Mouse (Mus musculus) right cerebral cortex, postnatal 10 days (tissue): ENCODE results near the gene Dnaja3.
A peak's percentile ranks its signal among the peaks of the same experiment; 100 is the strongest.
"Not testable (repeated sequence)": the region's sequence is repeated elsewhere in the genome, so short reads cannot be mapped to it uniquely, and the experiment has no call there.

ENCODE experiments used
- DNase-seq, 2 experiments: peaks; one replicate each; pipeline ENCODE4 v3.0.0; 2021; ENCODE audit warnings: low spot score in 2 of 2

The Dnaja3 gene

DNA sequence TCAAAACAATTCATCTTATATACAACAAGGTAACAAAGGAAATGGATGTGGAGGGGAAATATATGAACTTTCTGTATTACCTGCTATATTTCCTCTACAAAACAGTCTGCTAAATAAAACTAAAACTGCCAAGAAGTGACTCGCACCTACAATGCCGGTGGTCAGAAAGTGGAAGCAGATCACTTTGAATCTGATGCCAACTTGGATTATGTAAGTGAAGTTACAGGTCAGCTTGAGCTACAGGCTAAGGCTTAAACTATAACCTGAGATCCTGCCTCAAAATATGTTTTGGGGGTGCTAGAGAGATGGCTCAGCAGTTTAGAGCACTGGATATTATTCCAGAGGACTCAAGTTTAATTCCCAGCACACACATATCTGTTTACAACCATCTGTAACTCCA, 25.9 kb downstream of the Dnaja3 start:
- no peak for DNase-seq

DNA sequence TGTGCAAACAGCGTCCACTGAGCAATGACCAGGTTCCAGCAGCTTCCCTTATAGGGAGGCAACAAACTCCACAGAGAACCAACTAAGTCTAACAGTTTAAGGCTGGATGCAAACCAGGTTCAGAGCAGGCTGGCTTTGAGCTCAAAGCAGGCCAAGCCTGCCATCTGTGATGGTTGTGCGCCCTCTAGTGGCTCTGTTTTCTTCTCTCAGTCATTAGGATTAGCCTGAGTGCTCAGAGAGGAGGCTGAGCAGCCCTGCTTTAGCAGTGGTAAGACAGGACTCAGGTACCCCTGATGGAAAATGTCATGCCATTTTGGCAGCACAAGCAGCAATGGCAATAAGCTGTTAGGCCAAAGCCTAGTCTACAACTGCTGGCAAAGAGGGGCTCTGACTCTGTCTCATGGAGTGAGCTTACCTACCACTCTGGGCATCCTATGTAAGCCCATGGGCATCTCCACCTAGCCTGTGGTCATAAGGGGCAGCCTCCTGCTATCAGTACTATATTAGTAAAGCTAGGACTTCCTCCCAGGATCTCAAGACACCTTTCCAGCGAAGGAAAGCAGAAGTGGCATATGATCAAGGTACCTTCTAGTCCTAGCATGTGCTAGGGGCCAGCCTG, 27.5 kb downstream of the Dnaja3 start:
- DNase-seq, result peak; percentile 89 to 92

DNA sequence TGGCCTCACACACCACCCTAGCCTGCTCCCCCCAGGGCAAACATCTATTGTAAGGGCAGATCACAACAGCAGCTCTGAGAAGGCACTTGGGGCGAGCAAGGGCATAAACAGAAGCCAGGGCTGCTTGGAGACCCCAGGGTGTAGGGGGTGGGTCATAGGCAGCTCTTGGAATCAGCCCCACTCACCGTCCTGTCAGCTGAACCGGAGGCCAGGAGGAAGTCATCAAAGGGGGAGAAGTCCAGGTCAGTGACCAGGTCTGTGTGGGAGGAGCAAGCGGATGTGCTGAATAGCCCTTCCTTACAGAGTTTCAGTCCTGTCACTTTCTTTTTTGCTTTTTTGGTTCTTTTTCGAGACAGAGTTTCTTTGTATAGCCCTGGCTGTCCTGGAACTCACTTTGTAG, 30.5 kb downstream of the Dnaja3 start:
- DNase-seq, result no peak

DNA sequence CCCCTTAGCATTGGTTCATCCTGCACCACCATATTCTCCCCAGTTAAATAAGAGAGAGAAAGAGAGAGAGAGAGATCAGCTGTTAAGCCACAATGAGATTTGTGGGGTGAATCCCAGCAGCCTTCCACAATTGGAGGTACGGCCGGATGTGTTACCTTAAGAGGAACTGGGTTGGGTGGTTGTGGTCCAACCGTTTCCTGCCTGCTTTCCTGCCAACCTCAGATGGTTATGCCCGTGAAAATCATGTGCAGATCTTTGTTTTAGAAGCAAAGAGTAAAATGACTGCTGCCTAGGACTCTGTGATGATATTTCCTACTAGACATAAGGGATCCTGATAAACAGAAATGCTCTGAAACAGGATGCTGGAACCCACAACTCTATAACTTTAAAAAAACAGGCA, 34.3 kb downstream of the Dnaja3 start:
- no peak for DNase-seq

DNA sequence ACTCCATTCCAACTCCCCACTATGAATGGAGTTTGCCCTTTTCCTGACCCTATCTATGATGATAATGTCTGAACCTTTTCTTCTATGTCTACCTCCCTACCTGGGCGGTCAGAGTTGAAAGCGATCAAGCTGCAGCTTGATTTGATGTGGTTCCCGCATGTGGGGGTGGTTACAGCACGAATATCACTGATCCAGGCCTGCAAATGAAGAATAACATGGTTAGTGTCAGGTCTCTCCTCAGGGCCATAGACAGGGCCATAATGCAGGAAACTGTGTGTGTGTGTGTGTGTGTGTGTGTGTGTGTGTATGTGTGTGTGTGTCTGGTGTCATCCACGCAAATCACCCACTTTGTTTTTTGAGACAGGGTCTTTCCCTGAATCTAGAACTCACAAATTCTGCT, 37.0 kb downstream of the Dnaja3 start:
- no peak for DNase-seq

DNA sequence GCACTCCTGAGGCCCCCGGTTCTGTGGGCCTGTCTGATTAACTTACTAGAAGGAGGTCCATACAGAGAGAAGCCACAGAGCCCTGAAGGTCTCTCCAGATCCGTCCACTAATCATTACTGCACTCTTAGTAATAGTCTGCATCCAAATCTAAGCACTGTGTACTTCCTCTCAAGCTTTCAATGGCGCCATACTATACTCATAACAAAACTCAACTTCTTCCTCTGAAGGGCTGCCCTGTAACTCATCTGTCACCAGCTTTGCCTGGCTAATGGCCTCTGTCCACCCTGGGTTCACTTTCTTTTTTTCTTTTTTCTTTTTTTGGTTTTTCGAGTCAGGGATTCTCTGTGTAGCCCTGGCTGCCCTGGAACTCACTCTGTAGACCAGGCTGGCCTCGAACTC, 38.3 kb downstream of the Dnaja3 start:
- no peak for DNase-seq

DNA sequence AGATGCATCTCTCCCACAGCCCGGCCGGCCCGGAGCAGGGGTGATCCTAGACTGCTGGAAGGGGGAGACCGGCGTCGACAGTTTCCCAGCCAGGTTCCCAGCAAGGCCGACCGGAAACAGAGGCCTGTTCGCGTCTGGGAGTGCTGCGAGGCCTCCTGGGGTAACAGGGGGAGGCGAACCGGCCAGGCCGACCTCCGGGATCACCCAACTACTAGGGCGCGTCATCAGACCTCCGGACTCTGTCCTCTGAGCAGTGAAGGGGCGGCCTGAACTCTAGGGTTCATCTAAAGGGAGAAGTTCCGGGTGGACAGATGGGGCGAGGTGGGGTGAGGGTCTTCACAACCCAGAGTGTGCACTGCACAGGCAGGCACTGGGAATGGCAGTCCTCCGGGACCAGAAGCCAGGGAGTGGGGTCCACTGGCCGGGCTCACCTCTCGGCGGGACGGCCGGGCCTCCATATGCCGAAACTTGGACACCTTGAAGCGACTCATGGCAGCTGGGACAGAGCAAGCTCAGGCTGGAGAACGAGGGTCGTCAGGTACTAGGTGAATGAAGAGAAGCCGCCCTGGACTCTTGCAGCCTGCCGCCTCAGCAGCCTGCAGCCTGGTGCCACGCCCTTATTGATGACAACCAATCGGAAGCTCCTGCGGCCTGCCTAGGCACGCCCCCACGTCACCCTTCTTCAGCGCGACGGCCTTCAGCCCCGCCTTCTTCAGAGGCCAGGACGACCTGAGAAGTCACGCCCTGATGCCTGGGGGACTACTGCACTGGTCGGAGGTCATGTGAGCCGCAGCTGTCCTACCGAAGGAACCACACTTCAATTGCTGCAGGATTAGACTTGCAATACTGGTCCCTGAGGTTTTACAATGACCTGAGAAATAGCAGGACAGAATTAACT, 39.6 kb downstream of the Dnaja3 start, which contains the start of gene Coro7:
Gene Coro7, minus strand, starts transcription at position 657 of the 898 bp plus-strand sequence.
- DNase-seq, result peak; percentile 93 to 94

DNA sequence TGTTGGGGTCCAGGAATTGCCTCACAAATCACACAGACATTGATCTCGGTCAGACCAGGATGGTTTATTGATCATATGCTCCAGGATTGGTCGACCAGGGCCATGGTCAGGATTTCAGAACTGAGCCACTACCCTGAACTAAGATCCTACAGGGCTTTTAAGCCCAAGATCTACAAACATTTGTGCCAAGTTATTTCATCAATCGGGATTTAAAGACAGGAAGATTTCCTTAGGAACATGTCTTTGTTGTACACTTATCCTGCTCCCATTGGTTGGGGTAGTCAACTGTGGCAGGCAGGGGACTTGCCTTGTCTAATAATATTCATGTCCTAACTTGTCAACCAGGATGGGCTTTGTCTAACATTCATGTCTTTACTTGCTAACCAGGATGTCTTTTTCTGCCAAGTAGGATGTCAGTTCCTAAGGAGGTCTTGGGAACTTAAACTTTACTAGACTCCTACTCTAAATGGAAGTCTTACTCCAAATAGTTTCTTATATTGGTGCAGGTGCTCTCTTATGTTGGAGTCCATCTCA, 41.2 kb downstream of the Dnaja3 start:
- DNase-seq, result not testable (repeated sequence)

DNA sequence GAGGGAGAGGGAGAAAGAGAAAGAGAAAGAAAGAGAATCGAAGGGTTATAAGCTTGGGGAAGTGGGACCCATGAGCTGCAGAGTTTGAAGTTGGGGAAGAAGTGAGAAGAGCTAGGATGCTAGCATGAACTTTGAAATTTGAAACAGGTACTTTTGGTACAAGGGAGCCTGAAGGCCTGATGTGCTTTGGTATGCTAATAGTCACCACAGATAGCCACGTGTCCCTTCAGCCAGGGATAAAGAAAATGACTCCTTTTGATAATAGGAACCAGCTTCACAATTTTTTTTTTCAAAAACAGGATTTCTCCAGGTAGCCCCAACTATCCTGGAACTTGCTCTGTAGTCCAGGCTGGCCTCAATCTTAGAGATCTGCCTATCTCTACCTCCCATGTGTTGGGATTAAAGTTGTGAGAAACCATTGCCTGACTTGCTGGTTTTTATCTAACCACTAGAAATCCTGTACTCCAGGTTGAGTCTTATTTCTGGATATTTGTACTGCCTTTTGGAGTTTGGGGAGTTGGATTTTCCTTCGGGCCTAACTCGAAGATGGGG, 42.9 kb downstream of the Dnaja3 start:
- DNase-seq, result no peak

DNA sequence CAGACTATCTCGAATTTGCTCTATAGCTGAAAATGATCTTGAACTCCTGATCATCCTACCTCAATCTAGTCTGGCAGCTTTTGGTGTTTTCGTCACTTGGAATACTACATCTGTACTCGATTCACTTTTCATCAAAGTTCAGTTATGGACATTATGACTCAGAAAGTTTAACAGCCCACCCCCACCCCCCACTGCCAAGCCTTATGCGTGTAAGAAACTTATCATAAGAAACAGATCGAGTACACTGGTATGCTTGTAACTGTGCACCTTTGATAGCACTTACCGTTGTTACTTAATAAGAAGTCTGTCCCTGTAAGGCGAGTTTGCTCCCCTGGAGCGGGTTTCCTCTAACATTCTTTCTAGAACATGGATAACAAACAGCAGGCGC, 43.4 kb downstream of the Dnaja3 start:
- no peak for DNase-seq

DNA sequence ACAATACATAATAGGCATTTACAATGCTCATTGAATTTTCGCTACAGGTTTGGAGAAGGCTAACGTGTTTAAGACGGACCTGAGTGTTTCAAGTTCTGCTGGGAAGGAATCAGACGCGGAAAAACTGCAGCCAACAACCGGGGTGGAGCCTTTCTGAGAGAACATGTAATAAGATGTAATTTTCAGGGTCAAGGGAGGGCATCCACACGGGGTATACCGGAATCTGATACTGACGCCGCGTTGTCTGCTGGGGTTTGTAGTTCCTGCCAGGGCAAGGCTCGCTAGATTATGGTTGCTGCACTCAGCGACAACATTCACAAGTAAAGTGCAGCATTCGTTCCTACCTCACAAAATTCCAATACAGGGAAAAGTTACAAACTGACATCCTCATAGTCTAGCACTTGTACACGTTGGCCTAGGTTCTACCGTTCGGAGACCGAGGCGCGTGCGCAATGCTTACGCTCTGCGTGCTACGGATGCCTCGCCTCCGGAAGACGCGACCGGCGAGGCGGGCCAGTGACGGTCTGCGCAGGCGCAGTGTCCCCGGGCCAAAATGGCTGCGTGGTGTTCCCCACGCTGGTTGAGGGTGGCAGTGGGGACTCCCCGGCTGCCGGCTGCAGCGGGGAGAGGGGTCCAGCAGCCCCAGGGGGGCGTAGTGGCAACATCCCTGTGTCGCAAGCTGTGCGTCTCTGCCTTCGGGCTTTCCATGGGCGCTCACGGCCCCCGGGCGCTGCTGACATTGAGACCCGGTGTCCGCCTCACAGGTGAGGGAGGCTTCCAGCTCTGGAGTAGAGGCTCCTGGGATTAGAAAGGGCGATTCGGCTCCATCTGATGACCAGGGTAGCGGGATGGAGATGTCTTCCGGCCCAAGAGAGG, 44.0 kb downstream of the Dnaja3 start:
- DNase-seq, result peak; percentile 95 to 97

DNA sequence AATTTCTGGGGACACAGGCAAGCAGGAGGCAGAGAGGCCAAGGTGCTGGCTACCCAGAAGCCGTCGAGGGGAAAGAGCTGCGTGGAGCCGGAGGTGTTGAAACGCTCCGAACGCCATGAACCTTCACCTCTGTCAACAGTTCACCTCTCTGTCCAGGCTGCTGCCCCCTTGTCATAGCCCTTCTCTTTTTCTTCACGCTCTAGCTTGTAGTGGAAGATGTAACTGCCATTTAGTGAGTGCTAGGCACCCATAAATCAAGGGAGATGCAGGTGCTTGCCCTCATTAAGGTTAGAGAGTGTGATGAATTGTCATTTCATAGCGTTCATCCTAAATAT, 44.6 kb downstream of the Dnaja3 start:
- no peak for DNase-seq

DNA sequence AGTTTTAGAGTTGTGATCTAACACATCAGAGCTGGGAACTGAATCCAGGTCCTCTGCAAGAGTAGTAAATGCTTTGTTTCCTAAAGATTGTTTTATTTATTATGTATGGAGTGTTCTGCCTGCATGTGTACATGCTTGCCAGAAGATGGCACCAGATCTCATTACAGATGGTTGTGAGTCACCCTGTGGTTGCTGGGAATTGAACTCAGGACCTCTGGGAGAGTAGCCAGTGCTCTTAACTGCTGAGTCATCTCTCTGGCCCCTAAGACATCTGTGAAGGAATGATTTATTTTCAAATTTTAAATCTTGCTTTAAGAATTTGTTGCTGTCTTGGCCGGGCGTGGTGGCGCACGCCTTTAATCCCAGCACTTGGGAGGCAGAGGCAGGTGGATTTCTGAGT, 49.6 kb downstream of the Dnaja3 start:
- not testable (repeated sequence) for DNase-seq

DNA sequence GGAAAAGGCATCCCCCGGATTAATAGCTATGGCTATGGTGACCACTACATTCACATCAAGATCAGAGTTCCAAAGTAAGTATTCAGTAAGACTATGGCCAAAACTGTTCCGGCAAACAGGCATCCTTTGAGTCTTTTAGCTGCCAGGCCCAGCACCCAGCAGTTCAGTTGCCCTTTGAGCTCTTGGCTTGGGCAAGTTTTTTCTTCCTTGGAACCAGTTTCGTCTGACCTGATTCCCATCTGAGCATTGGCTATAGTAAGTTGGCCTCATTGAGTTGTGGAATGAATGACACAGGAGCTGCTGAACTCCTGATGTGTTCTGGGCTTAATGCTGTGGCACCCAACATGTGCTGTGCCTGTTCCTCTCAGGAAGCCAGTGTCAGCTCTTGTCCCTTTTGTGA, 61.4 kb downstream of the Dnaja3 start:
- no peak for DNase-seq

DNA sequence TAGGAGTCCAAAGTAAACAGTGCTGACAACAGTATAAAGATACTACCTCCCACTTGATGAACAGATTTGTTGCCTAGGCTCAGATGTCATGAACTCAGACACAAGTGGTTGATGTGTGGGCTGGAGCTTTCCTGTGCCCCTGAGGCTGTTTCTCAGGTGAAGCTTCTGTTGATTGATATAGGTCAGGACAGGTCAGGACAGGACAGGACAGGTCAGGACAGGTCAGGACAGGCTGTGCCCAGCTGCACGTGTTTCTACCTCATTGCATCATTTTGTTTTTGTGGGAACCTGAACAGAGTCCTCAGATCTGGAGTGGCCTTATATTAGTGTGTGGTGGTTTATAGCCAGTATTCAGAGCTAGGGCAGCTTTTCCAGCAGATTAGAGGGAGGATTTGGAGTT, 62.9 kb downstream of the Dnaja3 start:
- DNase-seq, result no peak

DNA sequence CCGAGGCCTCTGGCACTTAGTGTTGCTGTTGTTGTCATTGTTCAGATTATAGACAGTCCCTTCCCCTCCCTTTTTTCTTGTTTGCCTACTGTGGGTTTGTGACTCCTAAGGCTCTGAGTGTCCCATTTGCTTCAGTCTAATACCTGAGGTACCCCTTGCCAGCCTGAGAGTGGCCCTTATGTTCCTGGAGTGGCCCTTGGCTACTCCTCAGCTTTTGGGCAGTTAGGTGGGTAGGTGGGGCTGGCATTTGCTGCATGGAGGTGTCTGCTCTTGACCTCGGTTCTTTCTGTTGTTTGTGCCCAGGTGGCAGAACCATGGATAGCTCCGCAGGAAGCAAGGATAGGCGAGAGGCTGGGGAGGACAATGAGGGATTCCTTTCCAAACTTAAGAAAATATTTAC, 65.8 kb downstream of the Dnaja3 start:
- DNase-seq, result no peak

DNA sequence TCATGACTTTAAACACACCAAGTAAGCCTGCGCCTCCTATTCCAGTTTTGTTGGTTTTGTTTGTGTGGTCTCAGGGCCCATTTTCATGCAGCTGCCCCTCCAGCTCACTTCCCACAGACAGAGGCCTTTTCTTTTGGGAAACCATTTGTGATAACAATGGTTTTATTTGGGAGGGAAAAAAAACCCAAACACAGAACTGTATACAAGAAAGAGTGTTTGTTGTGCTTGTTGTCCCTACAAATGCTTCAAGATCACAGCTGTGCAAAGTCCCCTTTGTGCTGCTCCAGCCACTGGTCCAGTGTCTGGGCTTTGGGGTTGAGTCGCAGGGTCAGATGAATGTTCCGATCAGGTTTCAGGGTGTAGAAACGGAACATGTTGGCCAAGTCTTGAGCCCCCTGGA, 71.4 kb downstream of the Dnaja3 start:
- no peak for DNase-seq

DNA sequence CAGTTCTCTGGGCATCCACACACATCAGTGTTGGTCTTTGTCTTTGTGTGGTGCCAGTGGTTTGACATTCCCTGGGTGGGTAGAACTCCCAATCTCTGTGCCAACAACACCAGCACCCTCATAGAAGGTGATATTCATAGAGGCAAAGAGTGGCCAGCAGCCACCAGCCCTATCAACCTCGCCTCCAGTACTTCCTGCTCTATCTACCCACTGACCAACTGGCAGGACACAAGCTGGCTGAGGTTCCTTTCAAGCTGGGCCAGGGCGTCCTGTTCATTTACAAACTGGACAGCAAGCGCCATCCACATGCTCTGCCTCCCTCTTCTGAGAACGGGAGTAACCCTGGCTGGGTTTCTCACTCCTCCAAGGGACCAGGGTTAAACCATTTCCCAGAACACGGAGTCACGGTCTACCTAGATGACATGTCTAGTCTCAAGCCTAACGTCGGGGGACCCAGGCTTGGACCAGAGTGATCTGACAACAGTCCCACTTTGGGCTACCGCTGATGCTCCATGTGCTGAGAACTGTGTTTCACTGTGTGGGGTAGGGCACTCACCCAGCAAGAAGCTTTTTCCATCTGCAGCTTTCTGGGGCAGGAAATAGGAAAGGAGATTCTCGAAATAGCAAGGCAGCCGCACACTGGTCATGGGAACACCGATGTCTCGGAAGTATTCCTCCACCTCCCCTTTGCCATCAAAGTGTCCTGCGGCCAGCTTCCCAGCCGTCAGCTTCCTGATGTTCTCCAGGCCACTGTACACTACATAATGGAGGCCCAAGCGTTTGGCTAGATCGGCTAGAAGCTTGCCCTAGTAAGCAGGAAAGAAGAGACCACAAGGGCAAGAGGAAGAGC, 74.3 kb downstream of the Dnaja3 start:
- DNase-seq, result no peak

DNA sequence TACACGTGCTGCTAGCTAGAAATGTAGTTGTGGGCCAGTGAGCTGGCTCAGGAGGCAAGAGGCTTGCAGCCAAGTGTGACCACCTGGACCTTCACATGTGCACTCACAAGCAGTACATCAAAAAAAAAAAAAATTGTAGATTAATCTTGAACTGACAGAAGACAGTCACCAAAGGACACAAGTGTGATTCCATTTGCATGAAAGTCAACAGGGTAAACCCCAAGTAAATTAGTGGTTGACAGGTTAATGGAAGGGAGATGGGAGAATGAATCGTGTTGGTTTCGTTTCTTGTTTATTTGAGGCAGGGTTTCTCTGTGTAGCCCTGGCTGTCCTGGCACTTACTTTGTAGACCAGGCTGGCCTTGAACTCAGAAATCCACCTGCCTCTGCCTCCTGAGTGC, 78.1 kb downstream of the Dnaja3 start:
- DNase-seq, result no peak

DNA sequence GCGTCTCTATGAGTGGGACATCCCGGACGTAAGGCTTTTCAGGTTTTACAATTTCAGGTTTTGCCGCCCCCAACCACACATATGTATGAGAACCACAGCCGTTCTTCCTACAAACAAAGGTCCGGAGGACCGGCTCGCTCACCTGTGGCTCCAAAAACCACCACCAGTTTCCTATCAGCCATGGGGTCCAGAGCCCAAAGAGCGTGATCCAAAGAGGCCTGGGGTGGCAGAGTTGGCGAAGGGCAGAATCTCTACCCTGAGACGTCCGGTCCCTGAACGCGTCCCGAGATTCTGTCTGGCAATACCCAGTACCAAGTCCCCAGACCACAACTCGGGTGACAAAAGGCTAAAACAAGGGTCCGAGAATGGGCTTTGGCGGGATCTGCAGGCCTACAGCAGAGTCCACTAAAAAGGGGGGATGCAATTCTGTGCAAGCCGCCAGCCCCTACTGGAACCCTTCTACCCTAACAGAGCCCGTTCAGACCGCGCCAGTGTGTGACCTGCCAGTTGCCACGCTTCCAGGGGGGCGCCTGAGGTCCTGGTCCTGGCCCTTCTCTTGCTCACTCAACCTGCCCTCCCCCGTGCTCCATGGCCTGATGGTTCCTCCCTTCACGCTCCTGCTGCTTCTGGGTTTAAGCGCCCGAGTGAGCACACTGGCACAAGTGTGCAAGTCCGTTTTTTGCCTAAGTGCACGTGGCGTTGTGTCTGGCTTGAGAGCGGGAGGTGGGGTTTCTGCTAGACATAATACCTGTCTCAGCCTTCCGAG, 79.1 kb downstream of the Dnaja3 start, which contains the start of gene Nmral1:
Gene Nmral1, minus strand, starts transcription at position 604 of the 766 bp plus-strand sequence.
- peak; percentile 68 to 77 for DNase-seq
